ENCODE assay signal across 28 mouse cellular contexts in the genomic region with DNA sequence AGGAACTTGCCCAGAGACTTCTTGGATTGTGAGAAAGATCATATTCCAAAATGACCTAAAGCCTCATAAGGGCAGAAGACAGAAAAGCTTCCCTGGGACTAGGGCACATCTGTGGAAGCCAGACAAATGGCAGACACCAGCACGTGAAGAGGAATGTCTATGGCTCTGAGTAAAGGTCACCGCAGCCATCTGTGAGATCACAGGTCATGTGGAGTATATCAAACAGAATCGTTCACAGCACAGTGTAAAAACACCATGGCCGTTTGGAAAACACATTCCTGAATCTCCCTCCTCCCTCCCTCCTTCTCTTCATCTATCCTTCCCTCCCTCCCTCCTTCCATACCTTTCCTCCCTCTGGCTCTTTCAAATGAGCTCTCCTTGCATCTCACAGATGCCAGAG. TPM values are rescaled to one million over a fixed set of nuclear protein-coding genes. Genes with fewer than 3 reads are reported as not detected.
A peak's percentile ranks its signal among the peaks of the same experiment; 100 is the strongest.
DNase-seq lines count a peak whose midpoint lies in the region; ATAC-seq and TF ChIP-seq lines count a peak whose summit lies in the region.
"Had no signal": no experiment of that assay in that cellular context is flagged by ENCODE, and none has a peak within 500 bp of the region (broad histone marks: within the 10 kb centered on the region; RNA-seq: fewer than 3 reads in every experiment).

No protein-coding gene starts in this region.

- DNase-seq in adrenal gland, postnatal 14 days, result peak; percentile 32
- no peak for DNase-seq in adrenal gland, adult 8-10 months
- DNase-seq in intestine, embryonic 14.5 days (ENCODE audit: low spot score), result peak; percentile 39
- DNase-seq in embryo, embryonic 10.5 days (ENCODE audit: low spot score), result peak; percentile 59
- peak; percentile 23 for DNase-seq in limb, embryonic 10.5 days (ENCODE audit: low spot score)
- DNase-seq in gastrocnemius, postnatal 14 days, result no peak
- no peak for DNase-seq in Muller cell, postnatal 12 days (ENCODE audit: inconsistent ontology term)
- DNase-seq: adrenal gland, postnatal 25 days; B cell, adult 2 months; cerebellum, adult 11-12 months; cerebellum, adult 8-10 months; cerebellum, postnatal 10 days; cerebellum, postnatal 36 days; gastrocnemius, postnatal 10 days; heart, adult 18-20 months; heart, postnatal 14 days; heart, postnatal 4 days; kidney, adult 11 months had no signal

- no peak overlapping the region for H3K9ac ChIP-seq in intestine, embryonic 14.5 days (ENCODE audit: low read length)
- H3K9ac ChIP-seq in intestine, postnatal 0 days (ENCODE audit: low read depth, low read length), result no peak overlapping the region
- H3K9ac ChIP-seq: forebrain, embryonic 13.5 days; heart, embryonic 13.5 days; hindbrain, embryonic 14.5 days had no signal

- intact Hi-C loops in gastrocnemius, postnatal 14 days (cut with DNase I; ENCODE audit: low total_unique reads), result no loop called here

- H3K27ac ChIP-seq in intestine, embryonic 14.5 days (ENCODE audit: low read depth), result no peak overlapping the region
- no peak overlapping the region for H3K27ac ChIP-seq in intestine, postnatal 0 days (ENCODE audit: low read depth, low read length)
- H3K27ac ChIP-seq in limb, embryonic 10.5 days, result no peak overlapping the region
- H3K27ac ChIP-seq: forebrain, embryonic 10.5 days; forebrain, embryonic 13.5 days; heart, embryonic 13.5 days; hindbrain, embryonic 14.5 days; hindbrain, postnatal 0 days had no signal

- H3K4me1 ChIP-seq in intestine, embryonic 14.5 days (replicated peaks; ENCODE audit: control insufficient read depth, insufficient read depth, low read length), result no peaks in the 10 kb centered on the region
- no peaks in the 10 kb centered on the region for H3K4me1 ChIP-seq in intestine, postnatal 0 days (replicated peaks; ENCODE audit: control insufficient read depth, insufficient read depth, low read length)
- no peaks in the 10 kb centered on the region for H3K4me1 ChIP-seq in limb, embryonic 10.5 days
- H3K4me1 ChIP-seq: forebrain, embryonic 10.5 days; forebrain, embryonic 13.5 days; heart, embryonic 13.5 days had no signal

- ATAC-seq in intestine, embryonic 14.5 days (replicated peaks; ENCODE audit: low FRiP score, low TSS enrichment, low read depth), result no peak
- ATAC-seq in intestine, postnatal 0 days, result no peak
- ATAC-seq: forebrain, embryonic 13.5 days; forebrain, embryonic 16.5 days; hindbrain, postnatal 0 days; inflammation-experienced regulatory T-cells, adult 6 months had no signal

- H3K4me3 ChIP-seq in intestine, embryonic 14.5 days (ENCODE audit: low read depth, low read length), result no peak overlapping the region
- no peak overlapping the region for H3K4me3 ChIP-seq in intestine, postnatal 0 days (ENCODE audit: low read depth, low read length)
- H3K4me3 ChIP-seq in limb, embryonic 10.5 days, result no peak overlapping the region
- H3K4me3 ChIP-seq: forebrain, embryonic 10.5 days; forebrain, embryonic 13.5 days; heart, embryonic 13.5 days had no signal

- no peaks in the 10 kb centered on the region for H3K9me3 ChIP-seq in intestine, embryonic 14.5 days (ENCODE audit: control insufficient read depth, low read length)
- H3K9me3 ChIP-seq in intestine, postnatal 0 days (ENCODE audit: control insufficient read depth), result no peaks in the 10 kb centered on the region
- no peaks in the 10 kb centered on the region for H3K9me3 ChIP-seq in limb, embryonic 10.5 days (replicated peaks)
- H3K9me3 ChIP-seq: forebrain, embryonic 10.5 days; forebrain, embryonic 13.5 days; G1E; heart, embryonic 13.5 days had no signal

- peaks cover 4% of the 10 kb centered on the region; the same call in 1 of the 2 replicates for H3K36me3 ChIP-seq in intestine, embryonic 14.5 days (ENCODE audit: control insufficient read depth, insufficient read depth, low read length)
- peaks cover 20% of the 10 kb centered on the region; the same call in 1 of the 2 replicates for H3K36me3 ChIP-seq in intestine, postnatal 0 days (ENCODE audit: control insufficient read depth, insufficient read depth)
- peaks cover 50% of the 10 kb centered on the region for H3K36me3 ChIP-seq in limb, embryonic 10.5 days
- H3K36me3 ChIP-seq: forebrain, embryonic 10.5 days had no signal

- no peaks in the 10 kb centered on the region for H3K27me3 ChIP-seq in intestine, embryonic 14.5 days (replicated peaks; ENCODE audit: control insufficient read depth, insufficient read depth, low read length)
- no peaks in the 10 kb centered on the region for H3K27me3 ChIP-seq in intestine, postnatal 0 days (replicated peaks; ENCODE audit: control insufficient read depth, insufficient read depth, low read length)
- no peaks in the 10 kb centered on the region for H3K27me3 ChIP-seq in limb, embryonic 10.5 days (ENCODE audit: low read depth, poor library complexity, severe bottlenecking)
- H3K27me3 ChIP-seq: CH12.LX; forebrain, embryonic 13.5 days; heart, embryonic 13.5 days had no signal

- 24% methylated on average over 4 of the region's 4 CpGs for WGBS in intestine, embryonic 14.5 days
- WGBS in intestine, postnatal 0 days, result 41% methylated on average over 4 of the region's 4 CpGs
- 30% methylated on average over 4 of the region's 4 CpGs for WGBS in limb, embryonic 10.5 days

- no peak for TF ChIP-seq CTCF in intestine, postnatal 0 days (IDR thresholded peaks at IDR 0.05; ENCODE audit: low read depth)

- H3K4me2 ChIP-seq in intestine, embryonic 14.5 days (ENCODE audit: low read length), result no peak overlapping the region
- no peak overlapping the region for H3K4me2 ChIP-seq in intestine, postnatal 0 days (replicated peaks; ENCODE audit: low read depth)
- H3K4me2 ChIP-seq: forebrain, embryonic 13.5 days; heart, embryonic 13.5 days; hindbrain, embryonic 14.5 days had no signal

RNA-seq across cellular contexts. Expression of a gene that starts 17.2 kb away (rescaled TPM):
- 35.6 and 36.4 TPM in 2 replicates for total RNA-seq in adrenal gland, postnatal 14 days (2021)
- total RNA-seq in adrenal gland, adult 8-10 months (2022), result 10 to 100 TPM; 31.5 to 56.0 (median 44.0) TPM
- 6.8 and 9.3 TPM in 2 replicates for polyA plus RNA-seq in intestine, embryonic 14.5 days (2014; fragmentation: Nextera tagmentation; extraction: Ambion mirVana)
- 4.3 and 4.5 TPM in 2 replicates for polyA plus RNA-seq in intestine, postnatal 0 days (2015; fragmentation: Nextera tagmentation; extraction: Ambion mirVana)
- 20.8 and 22.0 TPM in 2 replicates for polyA plus RNA-seq in limb, embryonic 10.5 days (2016; fragmentation: Nextera tagmentation; extraction: Ambion mirVana)
- total RNA-seq in gastrocnemius, postnatal 14 days (2021), result 1 to 10 TPM; 5.3 to 7.8 TPM

RNA-seq across cellular contexts. Expression of a gene that starts 47.1 kb away (rescaled TPM):
- total RNA-seq in adrenal gland, postnatal 14 days (2021), result 46.7 and 49.8 TPM in 2 replicates
- 10 to 100 TPM; 45.7 to 50.8 (median 47.5) TPM for total RNA-seq in adrenal gland, adult 8-10 months (2022)
- 27.8 and 27.9 TPM in 2 replicates for polyA plus RNA-seq in intestine, embryonic 14.5 days (2014; fragmentation: Nextera tagmentation; extraction: Ambion mirVana)
- polyA plus RNA-seq in intestine, postnatal 0 days (2015; fragmentation: Nextera tagmentation; extraction: Ambion mirVana), result 42.1 and 46.0 TPM in 2 replicates
- 20.9 and 27.8 TPM in 2 replicates for polyA plus RNA-seq in limb, embryonic 10.5 days (2016; fragmentation: Nextera tagmentation; extraction: Ambion mirVana)
- total RNA-seq in gastrocnemius, postnatal 14 days (2021), result 10 to 100 TPM; 24.8 to 26.3 TPM

Comparison
In these comparisons a context has a peak if more than half of its experiments do, and no peak if none do; other contexts are left out.
1. DNase-seq: peak in adrenal gland, postnatal 14 days (single experiment), intestine, embryonic 14.5 days (single experiment), embryo, embryonic 10.5 days (single experiment) and limb, embryonic 10.5 days (single experiment); none in adrenal gland, adult 8-10 months (single experiment), gastrocnemius, postnatal 14 days (single experiment) and Muller cell, postnatal 12 days (single experiment).